Mouse (Mus musculus) heart, adult 8-10 months (tissue): ENCODE measurements around the gene Kremen1. TPM values are rescaled to one million over a fixed set of nuclear protein-coding genes. Genes with fewer than 3 reads are reported as not detected.
A peak's percentile ranks its signal among the peaks of the same experiment; 100 is the strongest.

Experiments
- DNase-seq: peaks from one replicate; pipeline ENCODE4 v3.0.0; 2022; ENCODE audit warnings: low spot score
- total RNA-seq, 4 experiments: library from RNA; stranded (reverse); gene quantifications; 2 replicates each; pipeline ENCODE4 v1.2.4; 2022

Kremen1 gene
- total RNA-seq, 4 experiments from 2014 or later: 86.5 to 107 (median 100) TPM

GRCm38 (mm10) chr11:5269846-5270461 is 8.6 kb upstream of the Kremen1 start:
- no peak for DNase-seq

- DNase-seq: no peak
Observed at GRCm38 (mm10) chr11:5265764-5266163, 4.4 kb upstream of the Kremen1 start.

GRCm38 (mm10) chr11:5263078-5263730 is 1.8 kb upstream of the Kremen1 start:
- no peak for DNase-seq

- DNase-seq: no peak
Observed at GRCm38 (mm10) chr11:5260942-5261459, 357 bp downstream of the Kremen1 start.

GRCm38 (mm10) chr11:5259944-5260598 is 1.3 kb downstream of the Kremen1 start:
- no peak for DNase-seq

GRCm38 (mm10) chr11:5258036-5258435 is 3.3 kb downstream of the Kremen1 start:
- no peak for DNase-seq

- DNase-seq: no peak
Observed at GRCm38 (mm10) chr11:5257151-5257862, 4.1 kb downstream of the Kremen1 start.

GRCm38 (mm10) chr11:5255509-5256014 is 5.8 kb downstream of the Kremen1 start:
- no peak for DNase-seq

- no peak for DNase-seq
Observed at GRCm38 (mm10) chr11:5254016-5254415, 7.3 kb downstream of the Kremen1 start.

- DNase-seq: no peak
Observed at GRCm38 (mm10) chr11:5253528-5253927, 7.8 kb downstream of the Kremen1 start.

- DNase-seq: no peak
Observed at GRCm38 (mm10) chr11:5252727-5253126, 8.6 kb downstream of the Kremen1 start.

- DNase-seq: no peak
Observed at GRCm38 (mm10) chr11:5251112-5251511, 10.2 kb downstream of the Kremen1 start.

- no peak for DNase-seq
Observed at GRCm38 (mm10) chr11:5248200-5248599, 13.2 kb downstream of the Kremen1 start.

GRCm38 (mm10) chr11:5245431-5245830 is 15.9 kb downstream of the Kremen1 start:
- no peak for DNase-seq

- no peak for DNase-seq
Observed at GRCm38 (mm10) chr11:5244749-5245130, 16.6 kb downstream of the Kremen1 start.

GRCm38 (mm10) chr11:5243812-5244748 is 17.3 kb downstream of the Kremen1 start:
- peak; percentile 68 for DNase-seq

- DNase-seq: no peak
Observed at GRCm38 (mm10) chr11:5243208-5243607, 18.1 kb downstream of the Kremen1 start.

GRCm38 (mm10) chr11:5242158-5242557 is 19.2 kb downstream of the Kremen1 start:
- DNase-seq: no peak

GRCm38 (mm10) chr11:5239706-5240690 is 21.4 kb downstream of the Kremen1 start:
- DNase-seq: no peak
